Mouse (Mus musculus): ENCODE results near the gene Vcp.
A peak's percentile ranks its signal among the peaks of the same experiment; 100 is the strongest.

The Vcp gene

GRCm38 (mm10) chr4:42949051-42949675 lies 51.1 kb downstream of the Vcp start:
- H3K9me3 ChIP-seq (ENCODE audit: low read length) = no peaks in the 10 kb centered on the region
- H3K4me1 ChIP-seq (replicated peaks; ENCODE audit: low read depth, low read length) = peaks cover 49% of the 10 kb centered on the region
- peaks cover 24% of the 10 kb centered on the region for H3K27me3 ChIP-seq (ENCODE audit: insufficient read depth, low read length)
- no peak for TF ChIP-seq CTCF (conservative IDR thresholded peaks at IDR 0.05; ENCODE audit: low read length)
- no peak for TF ChIP-seq POU5F1 (IDR thresholded peaks at IDR 0.05; ENCODE audit: borderline replicate concordance, low read length)
- TF ChIP-seq NANOG (IDR thresholded peaks at IDR 0.05; ENCODE audit: borderline replicate concordance, low read length) = no peak
- H3K36me3 ChIP-seq (ENCODE audit: insufficient read depth, low read length) = peaks cover 23% of the 10 kb centered on the region
- peak overlapping the region; percentile 95 for H3K4me3 ChIP-seq (replicated peaks; ENCODE audit: low read length)

GRCm38 (mm10) chr4:42948527-42948926 lies 51.8 kb downstream of the Vcp start:
- H3K36me3 ChIP-seq (ENCODE audit: insufficient read depth, low read length) = peaks cover 19% of the 10 kb centered on the region
- no peak overlapping the region for H3K4me3 ChIP-seq (replicated peaks; ENCODE audit: low read length)
- H3K27me3 ChIP-seq (ENCODE audit: insufficient read depth, low read length) = peaks cover 30% of the 10 kb centered on the region
- TF ChIP-seq NANOG (IDR thresholded peaks at IDR 0.05; ENCODE audit: borderline replicate concordance, low read length) (no peak), POU5F1 (IDR thresholded peaks at IDR 0.05; ENCODE audit: borderline replicate concordance, low read length) (no peak), CTCF (conservative IDR thresholded peaks at IDR 0.05; ENCODE audit: low read length) (no peak)
- H3K4me1 ChIP-seq (replicated peaks; ENCODE audit: low read depth, low read length) = peaks cover 44% of the 10 kb centered on the region
- H3K9me3 ChIP-seq (ENCODE audit: low read length) = no peaks in the 10 kb centered on the region

GRCm38 (mm10) chr4:42946733-42947290 lies 53.5 kb downstream of the Vcp start:
- H3K4me1 ChIP-seq (replicated peaks; ENCODE audit: low read depth, low read length) = peaks cover 27% of the 10 kb centered on the region

GRCm38 (mm10) chr4:42945952-42946351 lies 54.4 kb downstream of the Vcp start:
- no peaks in the 10 kb centered on the region for H3K9me3 ChIP-seq (ENCODE audit: low read length)

More at GRCm38 (mm10) chr4:42946733-42947290, 53.5 kb downstream of the Vcp start:
- Histone ChIP-seq H3K9me3 (ENCODE audit: low read length) (no peaks in the 10 kb centered on the region), H3K4me3 (replicated peaks; ENCODE audit: low read length) (no peak overlapping the region), H3K36me3 (ENCODE audit: insufficient read depth, low read length) (0 out of 2 replicates have a peak, but pooled peaks cover 3% of the 10 kb centered on the region), H3K27me3 (ENCODE audit: insufficient read depth, low read length) (peaks cover 43% of the 10 kb centered on the region)
- TF ChIP-seq CTCF (conservative IDR thresholded peaks at IDR 0.05; ENCODE audit: low read length) = no peak
- TF ChIP-seq NANOG (IDR thresholded peaks at IDR 0.05; ENCODE audit: borderline replicate concordance, low read length) = no peak
- TF ChIP-seq POU5F1 (IDR thresholded peaks at IDR 0.05; ENCODE audit: borderline replicate concordance, low read length) = no peak

GRCm38 (mm10) chr4:42945445-42945844 lies 54.9 kb downstream of the Vcp start:
- Histone ChIP-seq H3K27me3 (ENCODE audit: insufficient read depth, low read length) (peaks cover 55% of the 10 kb centered on the region), H3K4me1 (replicated peaks; ENCODE audit: low read depth, low read length) (peaks cover 13% of the 10 kb centered on the region), H3K4me3 (replicated peaks; ENCODE audit: low read length) (no peak overlapping the region), H3K9me3 (ENCODE audit: low read length) (no peaks in the 10 kb centered on the region), H3K36me3 (ENCODE audit: insufficient read depth, low read length) (no peaks in the 10 kb centered on the region)
- no peak for TF ChIP-seq NANOG (IDR thresholded peaks at IDR 0.05; ENCODE audit: borderline replicate concordance, low read length)
- no peak for TF ChIP-seq POU5F1 (IDR thresholded peaks at IDR 0.05; ENCODE audit: borderline replicate concordance, low read length)
- no peak for TF ChIP-seq CTCF (conservative IDR thresholded peaks at IDR 0.05; ENCODE audit: low read length)

More at GRCm38 (mm10) chr4:42945952-42946351, 54.4 kb downstream of the Vcp start:
- no peak overlapping the region for H3K4me3 ChIP-seq (replicated peaks; ENCODE audit: low read length)
- H3K36me3 ChIP-seq (ENCODE audit: insufficient read depth, low read length) = no peaks in the 10 kb centered on the region
- peaks cover 18% of the 10 kb centered on the region for H3K4me1 ChIP-seq (replicated peaks; ENCODE audit: low read depth, low read length)
- no peak for TF ChIP-seq POU5F1 (IDR thresholded peaks at IDR 0.05; ENCODE audit: borderline replicate concordance, low read length)
- TF ChIP-seq CTCF (conservative IDR thresholded peaks at IDR 0.05; ENCODE audit: low read length) = peak; percentile 77
- peaks cover 50% of the 10 kb centered on the region for H3K27me3 ChIP-seq (ENCODE audit: insufficient read depth, low read length)

- no peak for TF ChIP-seq CTCF (conservative IDR thresholded peaks at IDR 0.05; ENCODE audit: low read length)
These were observed 55.3 kb downstream of the Vcp start for GRCm38 (mm10) chr4:42945043-42945442.

GRCm38 (mm10) chr4:42944185-42944584 lies 56.1 kb downstream of the Vcp start:
- peaks cover 65% of the 10 kb centered on the region for H3K27me3 ChIP-seq (ENCODE audit: insufficient read depth, low read length)
- TF ChIP-seq POU5F1 (IDR thresholded peaks at IDR 0.05; ENCODE audit: borderline replicate concordance, low read length) (no peak), CTCF (conservative IDR thresholded peaks at IDR 0.05; ENCODE audit: low read length) (no peak)

More at GRCm38 (mm10) chr4:42945043-42945442, 55.3 kb downstream of the Vcp start:
- Histone ChIP-seq H3K27me3 (ENCODE audit: insufficient read depth, low read length) (peaks cover 59% of the 10 kb centered on the region), H3K4me3 (replicated peaks; ENCODE audit: low read length) (no peak overlapping the region), H3K9me3 (ENCODE audit: low read length) (no peaks in the 10 kb centered on the region), H3K4me1 (replicated peaks; ENCODE audit: low read depth, low read length) (peaks cover 11% of the 10 kb centered on the region), H3K36me3 (ENCODE audit: insufficient read depth, low read length) (no peaks in the 10 kb centered on the region)

GRCm38 (mm10) chr4:42943341-42943740 lies 57.0 kb downstream of the Vcp start:
- TF ChIP-seq POU5F1 (IDR thresholded peaks at IDR 0.05; ENCODE audit: borderline replicate concordance, low read length) (no peak), NANOG (IDR thresholded peaks at IDR 0.05; ENCODE audit: borderline replicate concordance, low read length) (no peak), CTCF (conservative IDR thresholded peaks at IDR 0.05; ENCODE audit: low read length) (no peak)
- H3K36me3 ChIP-seq (ENCODE audit: insufficient read depth, low read length) = no peaks in the 10 kb centered on the region
- H3K9me3 ChIP-seq (ENCODE audit: low read length) = no peaks in the 10 kb centered on the region
- no peak overlapping the region for H3K4me3 ChIP-seq (replicated peaks; ENCODE audit: low read length)
- peaks cover 12% of the 10 kb centered on the region for H3K4me1 ChIP-seq (replicated peaks; ENCODE audit: low read depth, low read length)
- H3K27me3 ChIP-seq (ENCODE audit: insufficient read depth, low read length) = peaks cover 73% of the 10 kb centered on the region

More at GRCm38 (mm10) chr4:42944185-42944584, 56.1 kb downstream of the Vcp start:
- Histone ChIP-seq H3K4me3 (replicated peaks; ENCODE audit: low read length) (no peak overlapping the region), H3K9me3 (ENCODE audit: low read length) (no peaks in the 10 kb centered on the region), H3K4me1 (replicated peaks; ENCODE audit: low read depth, low read length) (peaks cover 8% of the 10 kb centered on the region), H3K36me3 (ENCODE audit: insufficient read depth, low read length) (no peaks in the 10 kb centered on the region)

- H3K36me3 ChIP-seq (ENCODE audit: insufficient read depth, low read length) = no peaks in the 10 kb centered on the region
- no peak for TF ChIP-seq POU5F1 (IDR thresholded peaks at IDR 0.05; ENCODE audit: borderline replicate concordance, low read length)
- H3K4me3 ChIP-seq (replicated peaks; ENCODE audit: low read length) = no peak overlapping the region
- H3K9me3 ChIP-seq (ENCODE audit: low read length) = no peaks in the 10 kb centered on the region
- H3K4me1 ChIP-seq (replicated peaks; ENCODE audit: low read depth, low read length) = peaks cover 18% of the 10 kb centered on the region
- H3K27me3 ChIP-seq (ENCODE audit: insufficient read depth, low read length) = peaks cover 73% of the 10 kb centered on the region
These were observed 58.9 kb downstream of the Vcp start for GRCm38 (mm10) chr4:42941396-42941795.

All from E14TG2a.4 (cell line).